ENCODE assay signal across 19 mouse cellular contexts in the genomic region with DNA sequence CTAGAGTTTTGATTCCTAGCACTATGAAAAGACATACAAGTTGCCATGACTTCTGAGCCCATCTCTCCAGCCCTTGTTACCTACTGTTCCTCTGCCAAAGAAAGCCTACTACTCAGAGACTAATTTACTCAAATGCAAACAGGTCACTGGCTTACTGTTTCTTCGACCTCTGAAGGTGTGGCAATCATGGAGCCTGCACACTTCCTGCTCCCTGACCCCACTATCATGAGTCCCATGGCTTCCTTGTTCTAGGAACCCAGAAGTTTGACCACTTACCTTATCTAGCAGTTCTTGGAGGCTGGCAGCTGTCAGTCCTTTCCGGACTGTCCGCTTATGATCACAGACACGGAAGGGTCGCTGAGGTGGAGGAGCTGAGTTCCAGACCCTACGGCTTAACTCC. TPM values are rescaled to one million over a fixed set of nuclear protein-coding genes. Genes with fewer than 3 reads are reported as not detected.
DNase-seq lines count a peak whose midpoint lies in the region; ATAC-seq lines count a peak whose summit lies in the region.
"Had no signal": no experiment of that assay in that cellular context is flagged by ENCODE, and none has a peak within 500 bp of the region (broad histone marks: within the 10 kb centered on the region; RNA-seq: fewer than 3 reads in every experiment).

No protein-coding gene starts in this region.

- H3K4me1 ChIP-seq in erythroblast, embryonic 14.5 days (ENCODE audit: control insufficient read depth) = peaks cover 21% of the 10 kb centered on the region
- H3K4me1 ChIP-seq in kidney, embryonic 15.5 days = peaks cover 30% of the 10 kb centered on the region
- H3K4me1 ChIP-seq in liver, embryonic 11.5 days (replicated peaks; ENCODE audit: control insufficient read depth, insufficient read depth, low read length) = peaks cover 17% of the 10 kb centered on the region
- peaks cover 13% of the 10 kb centered on the region for H3K4me1 ChIP-seq in stomach, embryonic 16.5 days (ENCODE audit: control insufficient read depth, insufficient read depth, low read length)

- DNase-seq in kidney, adult 9 months = no peak
- DNase-seq in liver, embryonic 11.5 days (ENCODE audit: low spot score) = no peak
- no peak for DNase-seq in gastrocnemius, postnatal 4 days (ENCODE audit: low spot score in 2 of 2)
- DNase-seq: adrenal gland, postnatal 25 days; cerebellum, adult 9-11 months; forebrain, postnatal 0 days; gastrocnemius, adult 2 months; lung, adult 2 months; lung, postnatal 4 days; midbrain, embryonic 14.5 days; thymus, adult 18-20 months had no signal

- 0 out of 2 replicates have a peak overlapping the region, but pooled peaks have one; percentile 52 for H3K27ac ChIP-seq in kidney, embryonic 15.5 days
- peak overlapping the region; percentile 59 for H3K27ac ChIP-seq in liver, embryonic 11.5 days (ENCODE audit: low read depth, low read length)
- H3K27ac ChIP-seq in stomach, embryonic 16.5 days (ENCODE audit: low read length) = peak overlapping the region; percentile 76
- H3K27ac ChIP-seq: gastrocnemius, adult 2 months; heart, embryonic 15.5 days had no signal

- no peaks in the 10 kb centered on the region; the same call in 1 of the 2 replicates for H3K9me3 ChIP-seq in erythroblast, embryonic 14.5 days (ENCODE audit: control insufficient read depth, low read length)
- H3K9me3 ChIP-seq in kidney, embryonic 15.5 days (replicated peaks) = no peaks in the 10 kb centered on the region
- no peaks in the 10 kb centered on the region for H3K9me3 ChIP-seq in liver, embryonic 11.5 days (ENCODE audit: control insufficient read depth, low read length)
- no peaks in the 10 kb centered on the region for H3K9me3 ChIP-seq in stomach, embryonic 16.5 days (replicated peaks; ENCODE audit: control insufficient read depth, low read length)
- H3K9me3 ChIP-seq: heart, embryonic 15.5 days had no signal

- H3K4me2 ChIP-seq in kidney, embryonic 15.5 days = peak overlapping the region; percentile 43; the same call in 1 of the 2 replicates
- peak overlapping the region; percentile 57 for H3K4me2 ChIP-seq in liver, embryonic 11.5 days
- 0 out of 2 replicates have a peak overlapping the region, but pooled peaks have one; percentile 44 for H3K4me2 ChIP-seq in stomach, embryonic 16.5 days (ENCODE audit: low read depth, low read length)

- no peak for ATAC-seq in erythroblast, adult 5-6 weeks (replicated peaks; ENCODE audit: low FRiP score, poor library complexity, severe bottlenecking)
- no peak for ATAC-seq in kidney, embryonic 15.5 days (replicated peaks; ENCODE audit: low FRiP score)
- ATAC-seq in liver, embryonic 11.5 days (replicated peaks; ENCODE audit: low FRiP score) = no peak
- ATAC-seq in stomach, embryonic 16.5 days (ENCODE audit: insufficient read depth, low FRiP score) = no peak
- no peak for ATAC-seq in megakaryocyte progenitor cell, adult 5-6 weeks (replicated peaks; ENCODE audit: poor library complexity)
- ATAC-seq: activated CD4-positive, CD25-positive, alpha-beta regulatory T cell, adult 4 months; forebrain, postnatal 0 days; hindbrain, embryonic 16.5 days had no signal

- H3K27me3 ChIP-seq in erythroblast, embryonic 14.5 days (ENCODE audit: control insufficient read depth) = peaks cover 24% of the 10 kb centered on the region
- peaks cover 17% of the 10 kb centered on the region for H3K27me3 ChIP-seq in kidney, embryonic 15.5 days
- H3K27me3 ChIP-seq in liver, embryonic 11.5 days (replicated peaks; ENCODE audit: control insufficient read depth, insufficient read depth, low read length) = peaks cover 19% of the 10 kb centered on the region
- H3K27me3 ChIP-seq in stomach, embryonic 16.5 days (ENCODE audit: control insufficient read depth, insufficient read depth, low read length) = peaks cover 13% of the 10 kb centered on the region; the same call in 1 of the 2 replicates

- H3K4me3 ChIP-seq in erythroblast, embryonic 14.5 days (replicated peaks) = peak overlapping the region; percentile 32
- H3K4me3 ChIP-seq in kidney, embryonic 15.5 days (replicated peaks) = no peak overlapping the region
- peak overlapping the region; percentile 22 for H3K4me3 ChIP-seq in liver, embryonic 11.5 days (ENCODE audit: low read depth, low read length)
- no peak overlapping the region for H3K4me3 ChIP-seq in stomach, embryonic 16.5 days (replicated peaks; ENCODE audit: low read length)
- H3K4me3 ChIP-seq: gastrocnemius, adult 2 months; heart, embryonic 15.5 days had no signal

- no peak overlapping the region for H3K9ac ChIP-seq in kidney, embryonic 15.5 days
- H3K9ac ChIP-seq in liver, embryonic 11.5 days (ENCODE audit: low read depth, low read length) = no peak overlapping the region
- H3K9ac ChIP-seq in stomach, embryonic 16.5 days (ENCODE audit: low read length) = no peak overlapping the region
- H3K9ac ChIP-seq: forebrain, postnatal 0 days; heart, embryonic 15.5 days had no signal

- peaks cover 41% of the 10 kb centered on the region for H3K36me3 ChIP-seq in erythroblast, embryonic 14.5 days (ENCODE audit: control insufficient read depth)
- peaks cover 43% of the 10 kb centered on the region for H3K36me3 ChIP-seq in kidney, embryonic 15.5 days
- peaks cover 21% of the 10 kb centered on the region for H3K36me3 ChIP-seq in liver, embryonic 11.5 days (ENCODE audit: control insufficient read depth, insufficient read depth, low read length)
- peaks cover 12% of the 10 kb centered on the region for H3K36me3 ChIP-seq in stomach, embryonic 16.5 days (ENCODE audit: control insufficient read depth, insufficient read depth, low read length)

- 84% methylated on average over 6 of the region's 6 CpGs for WGBS in kidney, embryonic 15.5 days
- WGBS in liver, embryonic 11.5 days = 35% methylated on average over 6 of the region's 6 CpGs
- 71% methylated on average over 6 of the region's 6 CpGs for WGBS in stomach, embryonic 16.5 days

RNA-seq across cellular contexts. Expression of gene Cideb, which starts 0.7 kb away (rescaled TPM):
- polyA plus RNA-seq in erythroblast, embryonic 14.5 days (2012) = 0.08 and 0.22 TPM in 2 replicates
- 2.1 TPM in 1 of 2 replicates, not detected in the other for total RNA-seq in erythroblast, adult 5-6 weeks (2015; ENCODE audit: low replicate concordance)
- total RNA-seq in erythroblast, adult 5-6 weeks (2017; ENCODE audit: low replicate concordance) = 0.94 TPM in 1 of 2 replicates, not detected in the other
- polyA plus RNA-seq in kidney, embryonic 15.5 days (2015; fragmentation: Nextera tagmentation; extraction: Ambion mirVana) = 10.0 and 11.2 TPM in 2 replicates
- 8.9 and 9.1 TPM in 2 replicates for polyA plus RNA-seq in liver, embryonic 11.5 days (2014; fragmentation: Nextera tagmentation; extraction: Ambion mirVana)
- 14.8 and 15.1 TPM in 2 replicates for polyA plus RNA-seq in stomach, embryonic 16.5 days (2015; fragmentation: Nextera tagmentation; extraction: Ambion mirVana)
- total RNA-seq in gastrocnemius, postnatal 4 days (2021) = under 1 TPM in 1 of 2 experiments, not detected in 1; 0.36 TPM
- 0.20 and 0.77 TPM in 2 replicates for total RNA-seq in megakaryocyte progenitor cell, adult 5-6 weeks (2015)
- total RNA-seq in megakaryocyte progenitor cell, adult 5-6 weeks (2017) = 0.51 TPM in 1 of 2 replicates, not detected in the other
- total RNA-seq: gastrocnemius, adult 2 months had no signal
- polyA plus RNA-seq: activated CD4-positive, CD25-positive, alpha-beta regulatory T cell, adult 4 months had no signal

RNA-seq across cellular contexts. Expression of gene Ltb4r2, which starts 3.7 kb away (rescaled TPM):
- polyA plus RNA-seq in erythroblast, embryonic 14.5 days (2012) = not detected in 2 replicates
- not detected in 2 replicates for total RNA-seq in erythroblast, adult 5-6 weeks (2015; ENCODE audit: low replicate concordance)
- total RNA-seq in erythroblast, adult 5-6 weeks (2017; ENCODE audit: low replicate concordance) = 0.14 TPM in 1 of 2 replicates, not detected in the other
- 0.25 and 0.35 TPM in 2 replicates for polyA plus RNA-seq in kidney, embryonic 15.5 days (2015; fragmentation: Nextera tagmentation; extraction: Ambion mirVana)
- 1.5 and 1.8 TPM in 2 replicates for polyA plus RNA-seq in liver, embryonic 11.5 days (2014; fragmentation: Nextera tagmentation; extraction: Ambion mirVana)
- polyA plus RNA-seq in stomach, embryonic 16.5 days (2015; fragmentation: Nextera tagmentation; extraction: Ambion mirVana) = 0.71 and 0.81 TPM in 2 replicates
- total RNA-seq in gastrocnemius, postnatal 4 days (2021) = under 1 TPM; 0.13 to 0.20 TPM
- total RNA-seq in megakaryocyte progenitor cell, adult 5-6 weeks (2015) = 0.39 and 0.44 TPM in 2 replicates
- 0.47 and 0.62 TPM in 2 replicates for total RNA-seq in megakaryocyte progenitor cell, adult 5-6 weeks (2017)
- total RNA-seq: gastrocnemius, adult 2 months had no signal

RNA-seq across cellular contexts. Expression of gene Ltb4r1, which starts 8.2 kb away (rescaled TPM):
- polyA plus RNA-seq in erythroblast, embryonic 14.5 days (2012) = 0.08 and 0.13 TPM in 2 replicates
- 6.3 and 14.8 TPM in 2 replicates for total RNA-seq in erythroblast, adult 5-6 weeks (2015; ENCODE audit: low replicate concordance)
- 9.3 and 21.8 TPM in 2 replicates for total RNA-seq in erythroblast, adult 5-6 weeks (2017; ENCODE audit: low replicate concordance)
- polyA plus RNA-seq in kidney, embryonic 15.5 days (2015; fragmentation: Nextera tagmentation; extraction: Ambion mirVana) = 0.69 and 0.73 TPM in 2 replicates
- 1.6 and 1.9 TPM in 2 replicates for polyA plus RNA-seq in liver, embryonic 11.5 days (2014; fragmentation: Nextera tagmentation; extraction: Ambion mirVana)
- 2.4 and 4.8 TPM in 2 replicates for polyA plus RNA-seq in stomach, embryonic 16.5 days (2015; fragmentation: Nextera tagmentation; extraction: Ambion mirVana)
- total RNA-seq in gastrocnemius, postnatal 4 days (2021) = under 1 TPM; 0.49 to 0.64 TPM
- total RNA-seq in megakaryocyte progenitor cell, adult 5-6 weeks (2015) = 18.5 and 19.9 TPM in 2 replicates
- total RNA-seq in megakaryocyte progenitor cell, adult 5-6 weeks (2017) = 31.4 and 42.4 TPM in 2 replicates
- total RNA-seq: adrenal gland, postnatal 25 days had no signal
- polyA plus RNA-seq: midbrain, embryonic 14.5 days had no signal

RNA-seq across cellular contexts. Expression of gene Nop9, which starts 12.1 kb away (rescaled TPM):
- polyA plus RNA-seq in erythroblast, embryonic 14.5 days (2012) = 1.1 and 1.5 TPM in 2 replicates
- 6.5 and 11.3 TPM in 2 replicates for total RNA-seq in erythroblast, adult 5-6 weeks (2015; ENCODE audit: low replicate concordance)
- 3.7 and 3.9 TPM in 2 replicates for total RNA-seq in erythroblast, adult 5-6 weeks (2017; ENCODE audit: low replicate concordance)
- 38.6 and 43.4 TPM in 2 replicates for polyA plus RNA-seq in kidney, embryonic 15.5 days (2015; fragmentation: Nextera tagmentation; extraction: Ambion mirVana)
- 70.6 and 76.1 TPM in 2 replicates for polyA plus RNA-seq in liver, embryonic 11.5 days (2014; fragmentation: Nextera tagmentation; extraction: Ambion mirVana)
- polyA plus RNA-seq in stomach, embryonic 16.5 days (2015; fragmentation: Nextera tagmentation; extraction: Ambion mirVana) = 23.8 and 28.4 TPM in 2 replicates
- 10 to 100 TPM; 16.9 to 18.5 TPM for total RNA-seq in gastrocnemius, postnatal 4 days (2021)
- 25.6 and 26.5 TPM in 2 replicates for total RNA-seq in megakaryocyte progenitor cell, adult 5-6 weeks (2015)
- 27.8 and 32.2 TPM in 2 replicates for total RNA-seq in megakaryocyte progenitor cell, adult 5-6 weeks (2017)

RNA-seq across cellular contexts. Expression of gene Dhrs1, which starts 12.1 kb away (rescaled TPM):
- 0.64 TPM in 1 of 2 replicates, not detected in the other for polyA plus RNA-seq in erythroblast, embryonic 14.5 days (2012)
- total RNA-seq in erythroblast, adult 5-6 weeks (2015; ENCODE audit: low replicate concordance) = 22.4 and 27.1 TPM in 2 replicates
- 3.9 and 14.9 TPM in 2 replicates for total RNA-seq in erythroblast, adult 5-6 weeks (2017; ENCODE audit: low replicate concordance)
- 94.5 and 94.7 TPM in 2 replicates for polyA plus RNA-seq in kidney, embryonic 15.5 days (2015; fragmentation: Nextera tagmentation; extraction: Ambion mirVana)
- 48.8 and 53.9 TPM in 2 replicates for polyA plus RNA-seq in liver, embryonic 11.5 days (2014; fragmentation: Nextera tagmentation; extraction: Ambion mirVana)
- polyA plus RNA-seq in stomach, embryonic 16.5 days (2015; fragmentation: Nextera tagmentation; extraction: Ambion mirVana) = 107 and 125 TPM in 2 replicates
- total RNA-seq in gastrocnemius, postnatal 4 days (2021) = 10 to 100 TPM; 40.1 to 41.3 TPM
- total RNA-seq in megakaryocyte progenitor cell, adult 5-6 weeks (2015) = 45.7 and 50.9 TPM in 2 replicates
- total RNA-seq in megakaryocyte progenitor cell, adult 5-6 weeks (2017) = 11.5 and 30.2 TPM in 2 replicates

Comparison
In these comparisons a context has a peak if more than half of its experiments do, and no peak if none do; other contexts are left out.
1. H3K4me3 ChIP-seq: peak in erythroblast, embryonic 14.5 days (single experiment) and liver, embryonic 11.5 days (single experiment); none in kidney, embryonic 15.5 days (single experiment) and stomach, embryonic 16.5 days (single experiment).
2. Peak in every context shown above with its lines, with median percentiles within 50 percentile points of each other: H3K27ac ChIP-seq and H3K4me2 ChIP-seq.